Mouse (Mus musculus) gastrocnemius, postnatal 4 days (tissue): ENCODE data around the gene Sema4c. TPM values are rescaled to one million over a fixed set of nuclear protein-coding genes. Genes with fewer than 3 reads are reported as not detected.

Source experiments
- DNase-seq, 2 experiments: peaks; one replicate each; pipeline ENCODE4 v3.0.0; 2021 to 2022; ENCODE audit warnings: low spot score in 2 of 2, mixed read lengths in 2 of 2
- microRNA-seq: library from miRNA; unstranded; fragments of <30 nt; microRNA quantifications from one replicate; pipeline ENCODE4 v1.2.0, GENCODE M21; 2021
- total RNA-seq, 2 experiments: library from RNA; stranded (reverse); gene quantifications; 2 replicates each; pipeline ENCODE4 v1.2.3; 2021

Gene Sema4c
- total RNA-seq, 2 experiments from 2014 or later = 26.0 to 27.1 TPM

DNA sequence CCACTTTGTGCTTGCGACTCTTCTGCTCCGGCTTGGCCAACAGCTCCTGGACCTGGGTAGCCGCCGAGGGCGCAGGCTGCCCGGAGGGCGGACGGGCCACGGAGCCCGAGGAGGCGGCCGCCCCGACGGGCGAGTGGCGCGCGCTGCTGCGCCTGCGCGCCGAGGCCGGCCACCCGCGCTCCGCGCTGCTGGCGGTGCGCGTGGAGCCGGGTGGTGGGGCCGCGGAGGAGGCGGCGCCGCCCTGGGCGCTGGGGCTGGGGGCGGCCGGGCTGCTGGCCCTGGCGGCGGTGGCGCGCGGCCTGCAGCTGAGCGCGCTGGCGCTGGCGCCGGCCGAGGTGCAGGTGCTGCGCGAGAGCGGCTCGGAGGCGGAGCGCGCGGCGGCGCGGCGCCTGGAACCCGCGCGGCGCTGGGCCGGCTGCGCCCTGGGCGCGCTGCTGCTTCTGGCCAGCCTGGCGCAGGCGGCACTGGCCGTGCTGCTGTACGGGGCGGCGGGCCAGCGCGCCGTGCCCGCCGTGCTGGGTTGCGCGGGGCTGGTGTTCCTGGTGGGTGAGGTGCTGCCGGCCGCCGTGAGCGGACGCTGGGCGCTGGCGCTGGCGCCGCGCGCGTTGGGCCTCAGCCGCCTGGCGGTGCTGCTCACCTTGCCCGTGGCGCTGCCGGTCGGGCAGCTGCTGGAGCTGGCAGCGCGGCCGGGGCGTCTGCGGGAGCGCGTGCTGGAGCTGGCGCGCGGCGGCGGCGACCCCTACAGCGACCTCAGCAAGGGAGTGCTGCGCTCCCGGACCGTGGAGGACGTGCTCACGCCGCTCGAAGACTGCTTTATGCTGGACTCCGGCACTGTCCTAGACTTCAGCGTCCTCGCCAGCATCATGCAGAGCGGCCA is 45.8 kb downstream of the Sema4c start:
- peak in 1 of 2 experiments; percentile 52 for DNase-seq

DNA sequence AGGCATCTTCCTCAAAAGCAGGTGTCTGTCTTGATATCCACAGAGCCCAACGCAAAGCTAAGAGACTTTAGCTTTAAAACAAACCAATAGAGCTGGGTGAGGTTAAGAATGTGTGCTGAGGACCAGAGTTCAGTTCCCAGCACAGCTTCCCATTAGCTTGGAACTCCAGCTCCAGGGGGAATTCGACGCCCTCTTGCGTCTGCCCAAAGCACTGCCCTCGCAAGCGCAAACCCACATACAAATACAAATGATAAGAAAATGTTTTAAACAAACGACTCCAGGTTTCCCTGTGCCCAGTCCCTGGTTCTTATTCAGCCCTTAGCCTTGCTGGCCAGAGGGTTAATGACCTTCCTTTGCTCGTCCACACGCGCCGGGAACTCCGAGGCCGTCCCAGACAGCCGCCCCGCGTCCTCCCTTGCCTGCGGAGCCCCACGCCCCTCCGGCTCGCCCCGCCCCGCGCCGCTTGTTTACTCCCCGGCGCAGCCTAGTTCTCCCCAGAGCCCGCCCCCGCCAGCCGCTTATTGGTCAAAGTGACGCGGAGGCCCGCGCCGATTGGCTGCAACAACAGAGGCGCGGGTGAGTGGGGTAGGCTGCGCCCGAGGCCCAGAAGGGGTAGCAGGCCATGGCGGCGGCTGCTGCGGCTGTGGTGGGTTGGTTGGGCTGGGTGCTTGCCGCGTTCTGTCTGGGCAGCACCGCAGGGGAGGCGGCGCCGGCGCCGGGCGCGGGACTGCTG is 46.7 kb downstream of the Sema4c start, which contains the start of gene Cnnm3:
Gene Cnnm3, plus strand, starts transcription at position 579 of the 733 bp plus-strand sequence.
- DNase-seq = peak; percentile 100

DNA sequence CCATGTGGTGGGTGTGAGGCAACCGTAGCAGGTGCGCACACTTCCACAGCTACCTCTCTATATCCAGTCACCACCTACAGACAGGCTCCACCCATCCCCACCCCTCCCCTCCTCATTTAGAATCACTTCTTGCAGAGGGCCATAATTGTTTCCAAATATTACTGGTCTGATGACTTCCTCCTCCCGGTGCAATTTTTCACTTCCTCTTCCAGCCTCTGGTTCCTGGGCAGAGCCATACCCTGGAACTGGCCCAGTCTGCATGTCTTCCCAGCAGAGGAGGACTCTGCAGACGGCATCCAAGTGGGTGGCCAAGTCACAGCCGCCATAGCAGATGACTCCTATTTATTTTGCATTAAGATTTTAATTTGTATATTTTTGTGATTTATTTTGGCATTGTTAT is 49.9 kb downstream of the Sema4c start:
- no peak for DNase-seq

DNA sequence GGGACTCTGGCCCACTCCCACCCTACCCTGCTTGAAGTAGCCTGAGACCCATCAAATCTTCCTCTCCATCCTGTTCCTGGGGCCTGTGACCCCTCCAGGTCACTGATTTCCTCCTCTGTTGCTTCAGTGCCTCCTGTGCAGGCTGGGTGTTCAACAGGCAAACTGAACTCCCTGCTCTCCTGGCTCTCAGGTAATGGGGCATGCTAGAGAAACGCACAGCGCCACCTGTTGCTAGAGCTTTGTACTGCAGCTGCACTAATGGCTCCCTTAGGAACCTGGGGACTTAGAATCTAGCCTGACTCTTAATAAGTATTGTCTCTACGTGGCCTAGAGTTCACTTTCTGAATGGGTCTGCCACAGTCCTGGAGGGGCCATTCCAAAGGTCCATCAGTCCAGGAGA is 56.9 kb downstream of the Sema4c start:
- peak in 1 of 2 experiments; percentile 66 for DNase-seq

Small RNAs within 50 kb of the gene (microRNA-seq; reads per million reads assigned to microRNA genes)
- gene Gm47280 = not detected

Other genes with a start within 250 kb of the Sema4c start
- 10 to 100 TPM; 42.7 to 55.6 TPM for gene Kansl3, start 189.2 kb downstream of the Sema4c start, total RNA-seq
- under 1 TPM in 1 of 2 experiments, not detected in 1; 0.05 TPM for gene Fer1l5, start 186.1 kb downstream of the Sema4c start, total RNA-seq
- 10 to 100 TPM; 18.1 to 23.0 TPM for gene Lman2l, start 113.1 kb downstream of the Sema4c start, total RNA-seq
- 1 to 10 TPM; 6.9 to 8.1 TPM for gene Cnnm4, start 86.7 kb downstream of the Sema4c start, total RNA-seq
- 10 to 100 TPM; 25.3 to 26.6 TPM for gene Cnnm3, start 46.5 kb downstream of the Sema4c start, total RNA-seq
- 100 to 1,000 TPM; 129 to 140 TPM for gene Ankrd23, start 21.5 kb downstream of the Sema4c start, total RNA-seq
- gene Gm42417, start 18.9 kb downstream of the Sema4c start, total RNA-seq = 10 to 100 TPM; 40.6 to 50.4 TPM
- gene Ankrd39, start 10.9 kb downstream of the Sema4c start, total RNA-seq = 10 to 100 TPM; 13.0 to 13.8 TPM
- 1 to 10 TPM; 1.3 to 1.5 TPM for gene Fam178b, start 124.8 kb upstream of the Sema4c start, total RNA-seq
- gene Cox5b, start 133.1 kb upstream of the Sema4c start, total RNA-seq = 100 to 1,000 TPM; 933 to 949 TPM
- gene 4933424G06Rik, start 151.8 kb upstream of the Sema4c start, total RNA-seq = not detected
- gene Actr1b, start 156.1 kb upstream of the Sema4c start, total RNA-seq = 100 to 1,000 TPM; 107 to 115 TPM
- gene Zap70, start 203.4 kb upstream of the Sema4c start, total RNA-seq = under 1 TPM; 0.21 to 0.49 TPM